Mouse (Mus musculus) midbrain, embryonic 16.5 days (tissue): ENCODE measurements at regions not wholly inside any gene's neighbourhood (a gene's known extent, or its start where the extent isn't known, plus 50 kb on each side); places are given as distances from the start of the nearest gene placed in this dataset.
A peak's percentile ranks its signal among the peaks of the same experiment; 100 is the strongest.
"Not testable (repeated sequence)": the region's sequence is repeated elsewhere in the genome, so short reads cannot be mapped to it uniquely, and the experiment has no call there.

Experiments
- ATAC-seq: fragments of 200-750 bp; cut with Nextera tagmentation; 2 replicates; pipeline ENCODE4 v1.8.0; 2017; ENCODE audit warnings: moderate TSS enrichment
- H3K27ac ChIP-seq: fragments of 300-500 bp; sonication (generic); 2 replicates; pipeline ENCODE4 v1.5.1; 2014; ENCODE audit warnings: mild to moderate bottlenecking, low read length, mixed read lengths
- H3K27me3 ChIP-seq: fragments of 300-500 bp; sonication (generic); 2 replicates; pipeline ENCODE4 v1.6.1; 2014; ENCODE audit warnings: low read depth, low read length, mixed read lengths; ENCODE audit not compliant: control insufficient read depth, insufficient read depth
- H3K36me3 ChIP-seq: fragments of 300-500 bp; sonication (generic); 2 replicates; pipeline ENCODE4 v1.6.1; 2014; ENCODE audit warnings: mild to moderate bottlenecking, low read length, moderate library complexity, mixed read lengths; ENCODE audit not compliant: control insufficient read depth, insufficient read depth
- H3K4me1 ChIP-seq: fragments of 300-500 bp; sonication (generic); 2 replicates; pipeline ENCODE4 v1.6.1; 2014; ENCODE audit warnings: mild to moderate bottlenecking, low read length, mixed read lengths; ENCODE audit not compliant: control insufficient read depth, insufficient read depth
- H3K4me2 ChIP-seq: fragments of 300-500 bp; sonication (generic); 2 replicates; pipeline ENCODE4 v1.6.1; 2014; ENCODE audit warnings: mild to moderate bottlenecking, low read length, mixed read lengths
- H3K4me3 ChIP-seq: fragments of 300-500 bp; sonication (generic); 2 replicates; pipeline ENCODE4 v1.5.1; 2014; ENCODE audit warnings: low read depth, mild to moderate bottlenecking, low read length, moderate library complexity, mixed read lengths
- H3K9ac ChIP-seq: fragments of 300-500 bp; sonication (generic); 2 replicates; pipeline ENCODE4 v1.6.1; 2014; ENCODE audit warnings: low read depth, low read length, mixed read lengths
- H3K9me3 ChIP-seq: fragments of 300-500 bp; sonication (generic); replicated peaks from 2 replicates; pipeline ENCODE4 v1.6.1; 2014; ENCODE audit warnings: mild to moderate bottlenecking, low read length, mixed read lengths; ENCODE audit not compliant: control insufficient read depth, poor library complexity, severe bottlenecking
- WGBS: fragments of 180-500 bp; shearing (Covaris S2); extraction: QIAGEN DNeasy Blood & Tissue Kit; methylation state at CpG from one replicate; pipeline ENCODE4 v1.1.7; 2014; 5-methylcytosine and 5-hydroxymethylcytosine counted together

- 88% methylated on average over 1 of the region's 1 CpGs for WGBS
- Histone ChIP-seq H3K36me3 (no peaks in the 10 kb centered on the region), H3K9ac (no peak overlapping the region), H3K27ac (no peak overlapping the region), H3K4me3 (no peak overlapping the region), H3K4me2 (no peak overlapping the region), H3K27me3 (no peaks in the 10 kb centered on the region), H3K9me3 (no peaks in the 10 kb centered on the region), H3K4me1 (no peaks in the 10 kb centered on the region)
- ATAC-seq: no peak
Measured at GRCm38 (mm10) chr10:35503328-35503727, 208.4 kb downstream of the Amd2 start.

DNA sequence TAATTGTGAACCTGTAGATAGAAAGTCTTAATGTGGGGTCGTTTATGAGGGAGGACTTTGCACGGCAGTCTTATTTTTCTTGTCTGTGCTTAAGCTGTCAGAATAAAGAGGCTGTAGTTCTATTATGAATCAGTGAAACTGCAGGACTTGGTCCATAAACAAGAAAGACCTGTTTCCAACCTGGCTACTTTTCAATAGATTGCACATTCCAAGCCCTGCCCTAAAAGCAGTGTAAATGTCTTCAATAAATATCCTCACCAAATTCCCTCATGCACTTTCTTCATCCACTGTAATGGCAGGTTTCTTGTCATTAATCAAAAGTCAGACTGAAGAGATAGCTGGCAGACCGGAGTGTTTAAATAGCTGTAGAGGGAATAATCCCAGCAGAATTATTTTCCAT lies 209.1 kb downstream of the Amd2 start:
- no peaks in the 10 kb centered on the region for H3K36me3 ChIP-seq
- H3K4me3 ChIP-seq: no peak overlapping the region
- WGBS: 59% methylated on average over 3 of the region's 3 CpGs
- H3K9me3 ChIP-seq: no peaks in the 10 kb centered on the region
- H3K4me1 ChIP-seq: no peaks in the 10 kb centered on the region
- no peak for ATAC-seq
- peak overlapping the region; percentile 1; the same call in 1 of the 2 replicates for H3K27ac ChIP-seq
- H3K4me2 ChIP-seq: no peak overlapping the region
- no peak overlapping the region for H3K9ac ChIP-seq
- no peaks in the 10 kb centered on the region for H3K27me3 ChIP-seq

- no peak for ATAC-seq
- Histone ChIP-seq H3K27me3 (no peaks in the 10 kb centered on the region), H3K36me3 (no peaks in the 10 kb centered on the region), H3K4me3 (no peak overlapping the region), H3K27ac (no peak overlapping the region), H3K4me2 (no peak overlapping the region), H3K9ac (no peak overlapping the region), H3K4me1 (no peaks in the 10 kb centered on the region), H3K9me3 (no peaks in the 10 kb centered on the region)
- 78% methylated on average over 1 of the region's 1 CpGs for WGBS
Measured at GRCm38 (mm10) chr10:35502075-35502474, 209.6 kb downstream of the Amd2 start.

- H3K9ac ChIP-seq, H3K27me3 ChIP-seq, H3K36me3 ChIP-seq, H3K27ac ChIP-seq, ATAC-seq, H3K9me3 ChIP-seq, H3K4me1 ChIP-seq, H3K4me2 ChIP-seq, H3K4me3 ChIP-seq: not testable (repeated sequence)
- WGBS: 60% methylated on average over 5 of the region's 5 CpGs
Measured at GRCm38 (mm10) chr10:35478786-35479185, 232.9 kb downstream of the Amd2 start.

- no peaks in the 10 kb centered on the region for H3K4me1 ChIP-seq
- H3K4me3 ChIP-seq: no peak overlapping the region
- no peaks in the 10 kb centered on the region for H3K27me3 ChIP-seq
- 87% methylated on average over 1 of the region's 1 CpGs for WGBS
- no peaks in the 10 kb centered on the region for H3K9me3 ChIP-seq
- H3K9ac ChIP-seq: no peak overlapping the region
- no peak overlapping the region for H3K4me2 ChIP-seq
- H3K27ac ChIP-seq: no peak overlapping the region
- H3K36me3 ChIP-seq: no peaks in the 10 kb centered on the region
- ATAC-seq: no peak
Measured at GRCm38 (mm10) chr10:35446471-35446870, 265.2 kb downstream of the Amd2 start.

GRCm38 (mm10) chr10:35444916-35445315 lies 266.8 kb downstream of the Amd2 start:
- 79% methylated on average over 4 of the region's 4 CpGs for WGBS
- Histone ChIP-seq H3K4me3 (no peak overlapping the region), H3K27me3 (no peaks in the 10 kb centered on the region), H3K9ac (no peak overlapping the region), H3K4me2 (no peak overlapping the region), H3K27ac (no peak overlapping the region), H3K4me1 (no peaks in the 10 kb centered on the region), H3K9me3 (no peaks in the 10 kb centered on the region), H3K36me3 (no peaks in the 10 kb centered on the region)
- no peak for ATAC-seq

DNA sequence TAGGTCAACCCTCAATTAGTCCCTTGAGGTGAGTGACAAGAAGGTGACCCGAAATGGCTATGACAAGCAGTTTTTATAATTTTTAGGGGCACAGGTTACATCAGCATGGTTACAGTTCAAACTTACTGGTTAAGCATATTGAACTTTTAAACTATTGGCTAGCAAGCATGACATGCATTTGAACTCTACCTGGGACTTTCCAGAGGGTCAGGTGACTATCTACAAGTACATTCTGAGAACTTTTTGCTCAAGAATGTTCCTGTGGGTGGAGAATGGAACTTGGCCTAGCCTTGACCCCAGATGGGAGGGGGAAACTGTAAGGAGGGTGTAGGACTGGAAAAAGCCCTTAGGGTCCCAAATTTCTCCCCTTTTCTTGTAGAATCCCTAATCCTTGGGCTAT lies 267.8 kb downstream of the Amd2 start:
- H3K4me3 ChIP-seq: no peak overlapping the region
- no peaks in the 10 kb centered on the region for H3K4me1 ChIP-seq
- no peak overlapping the region for H3K9ac ChIP-seq
- H3K27me3 ChIP-seq: no peaks in the 10 kb centered on the region
- no peaks in the 10 kb centered on the region for H3K36me3 ChIP-seq
- H3K27ac ChIP-seq: no peak overlapping the region
- H3K9me3 ChIP-seq: no peaks in the 10 kb centered on the region
- WGBS: 96% methylated on average over 1 of the region's 1 CpGs
- ATAC-seq: no peak
- H3K4me2 ChIP-seq: no peak overlapping the region
